Comparison of ENCODE assay signal across 31 mouse cellular contexts in genomic region chr4:118357504-118357903, GRCm38 (mm10). TPM values are rescaled to one million over a fixed set of nuclear protein-coding genes. Genes with fewer than 3 reads are reported as not detected.
DNase-seq lines count a peak whose midpoint lies in the region; ATAC-seq and TF ChIP-seq lines count a peak whose summit lies in the region.
"Had no signal": no experiment of that assay in that cellular context is flagged by ENCODE, and none has a peak within 500 bp of the region (broad histone marks: within the 10 kb centered on the region; RNA-seq: fewer than 3 reads in every experiment).

No protein-coding gene starts in this region.

- peaks cover 8% of the 10 kb centered on the region for H3K4me1 ChIP-seq in intestine, embryonic 16.5 days (ENCODE audit: control insufficient read depth, insufficient read depth, low read length)
- H3K4me1 ChIP-seq in intestine, embryonic 15.5 days (replicated peaks) = peaks cover 12% of the 10 kb centered on the region; the same call in 1 of the 2 replicates
- peaks cover 13% of the 10 kb centered on the region for H3K4me1 ChIP-seq in liver, postnatal 0 days (ENCODE audit: insufficient read depth)
- H3K4me1 ChIP-seq in liver, embryonic 12.5 days = peaks cover 29% of the 10 kb centered on the region
- H3K4me1 ChIP-seq in hindbrain, postnatal 0 days (ENCODE audit: insufficient read depth, low read length) = peaks cover 12% of the 10 kb centered on the region; the same call in 1 of the 2 replicates

- TF ChIP-seq CTCF in liver, postnatal 0 days (IDR thresholded peaks at IDR 0.05; ENCODE audit: low read depth) = no peak
- TF ChIP-seq CTCF in hindbrain, postnatal 0 days (IDR thresholded peaks at IDR 0.05; ENCODE audit: low read depth) = no peak

- H3K4me2 ChIP-seq in intestine, embryonic 16.5 days (ENCODE audit: low read depth, low read length) = no peak overlapping the region
- no peak overlapping the region for H3K4me2 ChIP-seq in intestine, embryonic 15.5 days (replicated peaks)
- no peak overlapping the region for H3K4me2 ChIP-seq in liver, postnatal 0 days (ENCODE audit: low read depth, low read length)
- H3K4me2 ChIP-seq in liver, embryonic 12.5 days = no peak overlapping the region
- no peak overlapping the region for H3K4me2 ChIP-seq in hindbrain, postnatal 0 days (ENCODE audit: low read depth, low read length)
- H3K4me2 ChIP-seq: heart, embryonic 13.5 days; hindbrain, embryonic 14.5 days; limb, embryonic 15.5 days; stomach, embryonic 15.5 days had no signal

- peak; percentile 2; the same call in 1 of the 2 replicates for ATAC-seq in intestine, embryonic 16.5 days
- no peak for ATAC-seq in intestine, embryonic 15.5 days
- peak; percentile 30 for ATAC-seq in liver, postnatal 0 days
- no peak for ATAC-seq in liver, embryonic 12.5 days
- ATAC-seq in hindbrain, postnatal 0 days = no peak
- ATAC-seq: forebrain, embryonic 16.5 days; inflammation-experienced regulatory T-cells, adult 6 months; lung, postnatal 0 days had no signal

- no peak for TF ChIP-seq EP300 in liver, postnatal 0 days (IDR thresholded peaks at IDR 0.05; ENCODE audit: low read depth)

- peak overlapping the region; percentile 57 for H3K27ac ChIP-seq in intestine, embryonic 16.5 days (ENCODE audit: low read length)
- no peak overlapping the region for H3K27ac ChIP-seq in intestine, embryonic 15.5 days
- H3K27ac ChIP-seq in liver, postnatal 0 days (ENCODE audit: low read depth) = peak overlapping the region; percentile 73
- no peak overlapping the region for H3K27ac ChIP-seq in liver, embryonic 12.5 days
- H3K27ac ChIP-seq in hindbrain, postnatal 0 days = no peak overlapping the region
- H3K27ac ChIP-seq: gastrocnemius, adult 2 months; heart, adult 2 months; heart, embryonic 13.5 days; hindbrain, embryonic 14.5 days; limb, embryonic 10.5 days; limb, embryonic 15.5 days; stomach, embryonic 15.5 days had no signal

- no peak overlapping the region for H3K4me3 ChIP-seq in intestine, embryonic 16.5 days (ENCODE audit: low read length)
- H3K4me3 ChIP-seq in intestine, embryonic 15.5 days (replicated peaks) = no peak overlapping the region
- no peak overlapping the region for H3K4me3 ChIP-seq in liver, postnatal 0 days (ENCODE audit: low read depth, low read length)
- H3K4me3 ChIP-seq in liver, embryonic 12.5 days = no peak overlapping the region
- H3K4me3 ChIP-seq in hindbrain, postnatal 0 days (ENCODE audit: low read length) = no peak overlapping the region
- H3K4me3 ChIP-seq: erythroblast, embryonic 14.5 days; gastrocnemius, adult 2 months; heart, adult 2 months; heart, embryonic 13.5 days; limb, embryonic 10.5 days; limb, embryonic 15.5 days; megakaryocyte, embryonic 14.5 days; stomach, embryonic 15.5 days had no signal

- DNase-seq in liver, postnatal 0 days = peak; percentile 17
- peak; percentile 55 for DNase-seq in kidney, postnatal 14 days
- DNase-seq in hindbrain, postnatal 0 days (ENCODE audit: low spot score) = no peak
- DNase-seq in right cerebral cortex, adult 2 months (ENCODE audit: low spot score in 2 of 2) = no peak
- no peak for DNase-seq in gastrocnemius, postnatal 4 days (ENCODE audit: low spot score in 2 of 2)
- DNase-seq: adrenal gland, adult 8-10 months; cerebellum, adult 2 months; cerebellum, postnatal 14 days; gastrocnemius, adult 2 months; gastrocnemius, postnatal 36 days; heart, adult 2 months; heart, postnatal 10 days; layer of hippocampus, postnatal 36 days; lung, postnatal 4 days; midbrain, embryonic 14.5 days; right cerebral cortex, postnatal 14 days; thymus, postnatal 14 days had no signal

- no peaks in the 10 kb centered on the region for H3K9me3 ChIP-seq in intestine, embryonic 16.5 days (ENCODE audit: control insufficient read depth, low read length)
- no peaks in the 10 kb centered on the region for H3K9me3 ChIP-seq in intestine, embryonic 15.5 days
- H3K9me3 ChIP-seq in liver, postnatal 0 days (ENCODE audit: low read length) = no peaks in the 10 kb centered on the region
- 0 out of 2 replicates have a peak, but pooled peaks cover 4% of the 10 kb centered on the region for H3K9me3 ChIP-seq in liver, embryonic 12.5 days (replicated peaks)
- no peaks in the 10 kb centered on the region for H3K9me3 ChIP-seq in hindbrain, postnatal 0 days (ENCODE audit: low read length)
- H3K9me3 ChIP-seq: limb, embryonic 10.5 days; limb, embryonic 15.5 days; stomach, embryonic 15.5 days had no signal

- H3K9ac ChIP-seq in intestine, embryonic 16.5 days (ENCODE audit: low read depth, low read length) = no peak overlapping the region
- no peak overlapping the region for H3K9ac ChIP-seq in intestine, embryonic 15.5 days
- H3K9ac ChIP-seq in liver, postnatal 0 days (replicated peaks) = no peak overlapping the region
- no peak overlapping the region for H3K9ac ChIP-seq in liver, embryonic 12.5 days
- no peak overlapping the region for H3K9ac ChIP-seq in hindbrain, postnatal 0 days (replicated peaks; ENCODE audit: low read length)
- H3K9ac ChIP-seq: heart, embryonic 13.5 days; hindbrain, embryonic 14.5 days; limb, embryonic 15.5 days; stomach, embryonic 15.5 days had no signal

- no peaks in the 10 kb centered on the region for H3K27me3 ChIP-seq in intestine, embryonic 16.5 days (replicated peaks; ENCODE audit: control insufficient read depth, insufficient read depth, low read length)
- H3K27me3 ChIP-seq in intestine, embryonic 15.5 days (replicated peaks) = no peaks in the 10 kb centered on the region
- no peaks in the 10 kb centered on the region for H3K27me3 ChIP-seq in liver, postnatal 0 days (ENCODE audit: insufficient read depth, low read length)
- H3K27me3 ChIP-seq in liver, embryonic 12.5 days (replicated peaks) = no peaks in the 10 kb centered on the region
- H3K27me3 ChIP-seq in hindbrain, postnatal 0 days (ENCODE audit: insufficient read depth, low read length) = no peaks in the 10 kb centered on the region
- H3K27me3 ChIP-seq: CH12.LX; heart, embryonic 13.5 days; limb, embryonic 15.5 days; stomach, embryonic 15.5 days had no signal

- WGBS in intestine, embryonic 16.5 days = 72% methylated on average over 8 of the region's 8 CpGs
- WGBS in intestine, embryonic 15.5 days = 75% methylated on average over 8 of the region's 8 CpGs
- WGBS in liver, postnatal 0 days (ENCODE audit: insufficient replicate concordance) = 63% methylated on average over 8 of the region's 8 CpGs
- 78% methylated on average over 8 of the region's 8 CpGs for whole genome bisulfite sequencing in liver, embryonic 12.5 days (ENCODE audit: insufficient replicate concordance)
- 88% methylated on average over 8 of the region's 8 CpGs for WGBS in hindbrain, postnatal 0 days

- H3K36me3 ChIP-seq in intestine, embryonic 16.5 days (ENCODE audit: control insufficient read depth, insufficient read depth, low read length) = no peaks in the 10 kb centered on the region
- 0 out of 2 replicates have a peak, but pooled peaks cover under 1% of the 10 kb centered on the region for H3K36me3 ChIP-seq in intestine, embryonic 15.5 days
- H3K36me3 ChIP-seq in liver, postnatal 0 days (replicated peaks; ENCODE audit: insufficient read depth, low read length) = peaks cover 8% of the 10 kb centered on the region; the same call in 1 of the 2 replicates
- peaks cover 13% of the 10 kb centered on the region for H3K36me3 ChIP-seq in liver, embryonic 12.5 days
- peaks cover 6% of the 10 kb centered on the region; the same call in 1 of the 2 replicates for H3K36me3 ChIP-seq in hindbrain, postnatal 0 days (ENCODE audit: insufficient read depth, low read length)
- H3K36me3 ChIP-seq: stomach, embryonic 15.5 days had no signal

RNA-seq across cellular contexts. Expression of gene Szt2, which starts 51.6 kb away (rescaled TPM):
- polyA plus RNA-seq in intestine, embryonic 16.5 days (2015; fragmentation: Nextera tagmentation; extraction: Ambion mirVana) = 4.5 and 4.7 TPM in 2 replicates
- polyA plus RNA-seq in intestine, embryonic 15.5 days (2015; fragmentation: Nextera tagmentation; extraction: Ambion mirVana) = 4.4 and 5.1 TPM in 2 replicates
- 1.2 and 1.9 TPM in 2 replicates for polyA plus RNA-seq in liver, postnatal 0 days (2015; fragmentation: Nextera tagmentation; extraction: Ambion mirVana)
- polyA plus RNA-seq in liver, embryonic 12.5 days (2016; fragmentation: Nextera tagmentation; extraction: Ambion mirVana) = 4.8 and 4.9 TPM in 2 replicates
- total RNA-seq in hindbrain, postnatal 0 days (2014; rRNA removed) = 22.4 and 23.1 TPM in 2 replicates
- polyA plus RNA-seq in hindbrain, postnatal 0 days (2015; fragmentation: Nextera tagmentation; extraction: Ambion mirVana) = 4.2 and 5.2 TPM in 2 replicates
- 10 to 100 TPM; 16.1 to 18.9 TPM for total RNA-seq in gastrocnemius, postnatal 4 days (2021)

RNA-seq across cellular contexts. Expression of gene Med8, which starts 51.6 kb away (rescaled TPM):
- polyA plus RNA-seq in intestine, embryonic 16.5 days (2015; fragmentation: Nextera tagmentation; extraction: Ambion mirVana) = 96.6 and 107 TPM in 2 replicates
- polyA plus RNA-seq in intestine, embryonic 15.5 days (2015; fragmentation: Nextera tagmentation; extraction: Ambion mirVana) = 102 and 103 TPM in 2 replicates
- polyA plus RNA-seq in liver, postnatal 0 days (2015; fragmentation: Nextera tagmentation; extraction: Ambion mirVana) = 55.2 and 59.7 TPM in 2 replicates
- polyA plus RNA-seq in liver, embryonic 12.5 days (2016; fragmentation: Nextera tagmentation; extraction: Ambion mirVana) = 105 and 109 TPM in 2 replicates
- total RNA-seq in hindbrain, postnatal 0 days (2014; rRNA removed) = 33.5 and 48.8 TPM in 2 replicates
- 100 and 102 TPM in 2 replicates for polyA plus RNA-seq in hindbrain, postnatal 0 days (2015; fragmentation: Nextera tagmentation; extraction: Ambion mirVana)
- 10 to 100 TPM; 51.0 to 53.4 TPM for total RNA-seq in gastrocnemius, postnatal 4 days (2021)

Comparison
In these comparisons a context has a peak if more than half of its experiments do, and no peak if none do; other contexts are left out.
1. ATAC-seq: peak in intestine, embryonic 16.5 days (single experiment) and liver, postnatal 0 days (single experiment); none in intestine, embryonic 15.5 days (single experiment), liver, embryonic 12.5 days (single experiment) and hindbrain, postnatal 0 days (single experiment).
2. H3K27ac ChIP-seq: peak in intestine, embryonic 16.5 days (single experiment) and liver, postnatal 0 days (single experiment); none in intestine, embryonic 15.5 days (single experiment), liver, embryonic 12.5 days (single experiment) and hindbrain, postnatal 0 days (single experiment).
3. DNase-seq: peak in liver, postnatal 0 days (single experiment) and kidney, postnatal 14 days (single experiment); none in hindbrain, postnatal 0 days (single experiment), right cerebral cortex, adult 2 months (0 of 2) and gastrocnemius, postnatal 4 days (0 of 2).